Mouse (Mus musculus) thymus, postnatal 0 days (tissue): ENCODE data around the gene Pes1. TPM values are rescaled to one million over a fixed set of nuclear protein-coding genes. Genes with fewer than 3 reads are reported as not detected.
"Not testable (repeated sequence)": the region's sequence is repeated elsewhere in the genome, so short reads cannot be mapped to it uniquely, and the experiment has no call there.

Experiments used
- DNase-seq: peaks from one replicate; pipeline ENCODE4 v3.0.0-alpha.2; 2015; ENCODE audit warnings: low spot score
- polyA plus RNA-seq: library from polyadenylated mRNA; unstranded; fragments of >200 nt; fragmentation: Nextera tagmentation; extraction: Ambion mirVana; gene quantifications from 2 replicates; pipeline ENCODE4 v1.2.1, GENCODE M21; 2015

Pes1 gene
- polyA plus RNA-seq = 54.9 and 66.4 TPM in 2 replicates

GRCm38 (mm10) chr11:3963610-3964415 lies at the start of gene Pes1:
Gene Pes1, plus strand, starts transcription at chr11:3963975.
- peak; percentile 90 for DNase-seq

- DNase-seq = peak; percentile 70
These were observed 49.5 kb upstream of the Pes1 start, which contains the start of gene Slc35e4 for GRCm38 (mm10) chr11:3914109-3914840. Gene Slc35e4, minus strand, starts transcription at chr11:3914664.

GRCm38 (mm10) chr11:3918738-3919137 lies 45.0 kb upstream of the Pes1 start:
- DNase-seq = no peak

- no peak for DNase-seq
These were observed 43.3 kb upstream of the Pes1 start for GRCm38 (mm10) chr11:3920476-3920875.

GRCm38 (mm10) chr11:3921281-3921850 lies 42.4 kb upstream of the Pes1 start:
- DNase-seq = peak; percentile 63

- no peak for DNase-seq
These were observed 41.7 kb upstream of the Pes1 start for GRCm38 (mm10) chr11:3922115-3922514.

- no peak for DNase-seq
These were observed 41.0 kb upstream of the Pes1 start for GRCm38 (mm10) chr11:3922731-3923130.

GRCm38 (mm10) chr11:3925916-3926315 lies 37.9 kb upstream of the Pes1 start:
- no peak for DNase-seq

- DNase-seq = no peak
These were observed 33.8 kb upstream of the Pes1 start for GRCm38 (mm10) chr11:3930019-3930418.

- DNase-seq = no peak
These were observed 32.8 kb upstream of the Pes1 start for GRCm38 (mm10) chr11:3930931-3931330.

GRCm38 (mm10) chr11:3931511-3932211 lies 32.1 kb upstream of the Pes1 start, which contains the start of gene Tcn2:
Gene Tcn2, minus strand, starts transcription at chr11:3932159.
- DNase-seq = peak; percentile 73

- no peak for DNase-seq
These were observed 30.0 kb upstream of the Pes1 start for GRCm38 (mm10) chr11:3933756-3934285.

GRCm38 (mm10) chr11:3935135-3935534 lies 28.6 kb upstream of the Pes1 start:
- no peak for DNase-seq

GRCm38 (mm10) chr11:3936318-3936717 lies 27.5 kb upstream of the Pes1 start:
- DNase-seq = no peak

GRCm38 (mm10) chr11:3937321-3937874 lies 26.4 kb upstream of the Pes1 start:
- DNase-seq = no peak

- DNase-seq = no peak
These were observed 22.4 kb upstream of the Pes1 start for GRCm38 (mm10) chr11:3941371-3941770.

- no peak for DNase-seq
These were observed 17.4 kb upstream of the Pes1 start for GRCm38 (mm10) chr11:3946386-3946785.

GRCm38 (mm10) chr11:3954876-3955275 lies 8.9 kb upstream of the Pes1 start:
- not testable (repeated sequence) for DNase-seq

- DNase-seq = not testable (repeated sequence)
These were observed 8.4 kb upstream of the Pes1 start for GRCm38 (mm10) chr11:3955371-3955770.

- no peak for DNase-seq
These were observed 2.9 kb upstream of the Pes1 start for GRCm38 (mm10) chr11:3960901-3961300.

- no peak for DNase-seq
These were observed 2.0 kb upstream of the Pes1 start for GRCm38 (mm10) chr11:3961761-3962160.
